In genomic region chr6:113482477-113483099, GRCm38 (mm10) we compare ENCODE assay signal across 8 mouse cellular contexts. TPM values are rescaled to one million over a fixed set of nuclear protein-coding genes. Genes with fewer than 3 reads are reported as not detected.
A peak's percentile ranks its signal among the peaks of the same experiment; 100 is the strongest.
DNase-seq lines count a peak whose midpoint lies in the region; ATAC-seq lines count a peak whose summit lies in the region.

No protein-coding gene starts in this region.

- H3K9ac ChIP-seq in heart, embryonic 11.5 days (ENCODE audit: low read depth, low read length): peak overlapping the region; percentile 85
- peak overlapping the region; percentile 73 for H3K9ac ChIP-seq in kidney, embryonic 16.5 days (replicated peaks; ENCODE audit: low read length)

- H3K4me1 ChIP-seq in heart, embryonic 11.5 days (ENCODE audit: control insufficient read depth, insufficient read depth, low read length): peaks cover 12% of the 10 kb centered on the region; the same call in 1 of the 2 replicates
- peaks cover 19% of the 10 kb centered on the region for H3K4me1 ChIP-seq in kidney, embryonic 16.5 days (ENCODE audit: insufficient read depth, low read length)

- no peaks in the 10 kb centered on the region for H3K36me3 ChIP-seq in heart, embryonic 11.5 days (ENCODE audit: control insufficient read depth, insufficient read depth, low read length)
- H3K36me3 ChIP-seq in kidney, embryonic 16.5 days (ENCODE audit: insufficient read depth, low read length): 0 out of 2 replicates have a peak, but pooled peaks cover 2% of the 10 kb centered on the region

- peaks cover 12% of the 10 kb centered on the region for H3K27me3 ChIP-seq in heart, embryonic 11.5 days (ENCODE audit: control insufficient read depth, insufficient read depth, low read length)
- H3K27me3 ChIP-seq in kidney, embryonic 16.5 days (ENCODE audit: insufficient read depth, low read length): peaks cover 16% of the 10 kb centered on the region; the same call in 1 of the 2 replicates

- peak overlapping the region; percentile 61 for H3K4me3 ChIP-seq in heart, embryonic 11.5 days (ENCODE audit: low read depth, low read length)
- H3K4me3 ChIP-seq in kidney, embryonic 16.5 days (ENCODE audit: low read length): peak overlapping the region; percentile 60

- peak; percentile 55 for ATAC-seq in heart, embryonic 11.5 days (replicated peaks; ENCODE audit: insufficient number of reproducible peaks, low FRiP score, low TSS enrichment)
- peak; percentile 59 for ATAC-seq in kidney, embryonic 16.5 days (ENCODE audit: low FRiP score, low TSS enrichment)

- 2% methylated on average over 65 of the region's 65 CpGs for WGBS in heart, embryonic 11.5 days (ENCODE audit: insufficient replicate concordance)
- 1% methylated on average over 64 of the region's 65 CpGs for WGBS in kidney, embryonic 16.5 days

- H3K27ac ChIP-seq in heart, embryonic 11.5 days (ENCODE audit: low read depth, low read length): peak overlapping the region; percentile 88
- peak overlapping the region; percentile 84 for H3K27ac ChIP-seq in kidney, embryonic 16.5 days (ENCODE audit: low read length)

- no peaks in the 10 kb centered on the region for H3K9me3 ChIP-seq in heart, embryonic 11.5 days (replicated peaks; ENCODE audit: control insufficient read depth, low read length)
- no peaks in the 10 kb centered on the region for H3K9me3 ChIP-seq in kidney, embryonic 16.5 days (ENCODE audit: low read length)

- peak overlapping the region; percentile 87 for H3K4me2 ChIP-seq in heart, embryonic 11.5 days
- H3K4me2 ChIP-seq in kidney, embryonic 16.5 days (replicated peaks; ENCODE audit: low read depth, low read length): peak overlapping the region; percentile 66

- peak; percentile 30 to 39 for DNase-seq in CD8-positive naive resting alpha-beta T cell, adult 2 months (ENCODE audit: low read depth in 2 of 2, low spot score in 2 of 2)
- DNase-seq in MN1 (ENCODE audit: low spot score): peak; percentile 58
- peak; percentile 31 for DNase-seq in embryo, embryonic 10.5 days (ENCODE audit: low spot score)
- DNase-seq in lung, postnatal 14 days: peak; percentile 19
- DNase-seq in skeletal muscle tissue, adult 2 months (ENCODE audit: low read depth, low spot score): peak; percentile 38
- DNase-seq in urinary bladder, postnatal 25 days (ENCODE audit: low spot score): no peak

RNA-seq across cellular contexts. Expression of gene Creld1, which starts 0.5 kb away (rescaled TPM):
- 31.1 and 37.2 TPM in 2 replicates for polyA plus RNA-seq in heart, embryonic 11.5 days (2014; fragmentation: Nextera tagmentation; extraction: Ambion mirVana)
- 43.4 and 45.8 TPM in 2 replicates for polyA plus RNA-seq in kidney, embryonic 16.5 days (2015; fragmentation: Nextera tagmentation; extraction: Ambion mirVana)

RNA-seq across cellular contexts. Expression of gene Il17rc, which starts 11.4 kb away (rescaled TPM):
- polyA plus RNA-seq in heart, embryonic 11.5 days (2014; fragmentation: Nextera tagmentation; extraction: Ambion mirVana): 2.6 and 3.1 TPM in 2 replicates
- polyA plus RNA-seq in kidney, embryonic 16.5 days (2015; fragmentation: Nextera tagmentation; extraction: Ambion mirVana): 18.2 and 31.0 TPM in 2 replicates

RNA-seq across cellular contexts. Expression of gene Prrt3, which starts 19.1 kb away (rescaled TPM):
- polyA plus RNA-seq in heart, embryonic 11.5 days (2014; fragmentation: Nextera tagmentation; extraction: Ambion mirVana): 0.23 and 0.27 TPM in 2 replicates
- 0.97 and 0.99 TPM in 2 replicates for polyA plus RNA-seq in kidney, embryonic 16.5 days (2015; fragmentation: Nextera tagmentation; extraction: Ambion mirVana)

RNA-seq across cellular contexts. Expression of gene Il17re, which starts 24.3 kb away (rescaled TPM):
- polyA plus RNA-seq in heart, embryonic 11.5 days (2014; fragmentation: Nextera tagmentation; extraction: Ambion mirVana): 0.72 TPM in 2 replicates
- 10.0 and 10.1 TPM in 2 replicates for polyA plus RNA-seq in kidney, embryonic 16.5 days (2015; fragmentation: Nextera tagmentation; extraction: Ambion mirVana)

RNA-seq across cellular contexts. Expression of gene Jagn1, which starts 40.2 kb away (rescaled TPM):
- 58.9 and 65.8 TPM in 2 replicates for polyA plus RNA-seq in heart, embryonic 11.5 days (2014; fragmentation: Nextera tagmentation; extraction: Ambion mirVana)
- polyA plus RNA-seq in kidney, embryonic 16.5 days (2015; fragmentation: Nextera tagmentation; extraction: Ambion mirVana): 115 and 121 TPM in 2 replicates
